Mouse (Mus musculus) right cerebral cortex, postnatal 4 days (tissue): Measurements from ENCODE around the gene Klk13.
"Not testable (repeated sequence)": the region's sequence is repeated elsewhere in the genome, so short reads cannot be mapped to it uniquely, and the experiment has no call there.

Source experiments
- DNase-seq: peaks from one replicate; pipeline ENCODE4 v3.0.0-alpha.2; 2022

The Klk13 gene

DNA sequence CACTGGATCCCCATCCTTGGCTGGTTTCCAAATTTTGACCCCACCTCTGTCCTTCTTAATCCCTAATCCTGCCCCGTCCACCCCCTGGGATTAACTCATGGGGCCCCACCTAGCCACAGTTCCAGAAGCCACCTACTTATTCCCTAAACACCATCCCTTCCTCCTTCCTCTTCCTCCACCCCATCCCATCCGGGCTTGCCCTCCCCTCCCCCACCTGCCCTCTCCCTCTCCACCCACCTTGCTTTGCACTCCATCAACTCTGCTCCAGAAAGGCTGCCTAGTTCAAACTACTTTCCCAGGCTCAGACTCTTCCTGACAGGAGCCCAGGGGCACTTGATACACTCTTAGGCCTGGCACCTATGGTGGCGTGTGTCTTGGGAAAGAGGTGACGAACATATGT is at the start of gene Klk13:
Gene Klk13 (plus strand): TSS at position 301 of the 400 bp plus-strand sequence.
- no peak for DNase-seq

GRCm38 (mm10) chr7:43662804-43663203 is 49.6 kb upstream of the Klk13 start:
- no peak for DNase-seq

DNA sequence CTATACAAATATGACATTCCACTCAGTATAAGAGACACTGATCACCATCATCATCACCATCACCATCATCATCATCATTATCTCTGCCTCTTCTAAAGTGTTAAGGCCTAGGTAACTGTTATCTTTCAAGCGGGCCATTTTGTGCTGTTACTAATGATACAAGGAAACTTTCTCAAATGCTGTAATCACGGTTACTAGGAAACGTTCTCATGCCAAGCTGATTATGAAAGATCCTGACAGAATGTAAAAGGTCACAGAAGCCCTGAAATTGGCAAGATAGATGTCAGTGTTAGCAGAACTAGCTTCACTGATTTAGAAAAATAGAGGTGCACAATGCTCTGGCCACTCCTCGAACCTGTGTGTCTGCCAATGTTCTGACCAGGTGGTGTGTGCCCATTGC is 45.1 kb upstream of the Klk13 start:
- not testable (repeated sequence) for DNase-seq

DNA sequence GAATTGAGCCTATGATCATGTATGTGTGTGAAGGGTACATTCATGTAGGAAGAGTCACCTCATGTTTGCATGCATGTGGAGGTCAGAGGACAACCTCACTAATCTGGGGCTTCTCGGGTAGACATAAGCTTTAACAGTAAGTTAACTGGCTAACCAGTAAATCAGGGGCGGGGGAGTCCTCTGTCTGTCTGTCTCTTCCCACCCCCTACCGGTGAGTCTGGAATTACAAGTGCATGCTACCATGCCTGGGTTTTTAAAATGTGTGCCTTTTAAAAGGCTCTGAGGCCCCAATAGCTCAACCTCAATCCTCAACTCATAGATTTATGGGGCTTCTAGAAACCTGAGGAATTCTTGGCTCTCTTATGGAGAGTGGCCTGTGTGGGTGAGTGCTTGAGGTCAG is 43.8 kb upstream of the Klk13 start:
- no peak for DNase-seq

DNA sequence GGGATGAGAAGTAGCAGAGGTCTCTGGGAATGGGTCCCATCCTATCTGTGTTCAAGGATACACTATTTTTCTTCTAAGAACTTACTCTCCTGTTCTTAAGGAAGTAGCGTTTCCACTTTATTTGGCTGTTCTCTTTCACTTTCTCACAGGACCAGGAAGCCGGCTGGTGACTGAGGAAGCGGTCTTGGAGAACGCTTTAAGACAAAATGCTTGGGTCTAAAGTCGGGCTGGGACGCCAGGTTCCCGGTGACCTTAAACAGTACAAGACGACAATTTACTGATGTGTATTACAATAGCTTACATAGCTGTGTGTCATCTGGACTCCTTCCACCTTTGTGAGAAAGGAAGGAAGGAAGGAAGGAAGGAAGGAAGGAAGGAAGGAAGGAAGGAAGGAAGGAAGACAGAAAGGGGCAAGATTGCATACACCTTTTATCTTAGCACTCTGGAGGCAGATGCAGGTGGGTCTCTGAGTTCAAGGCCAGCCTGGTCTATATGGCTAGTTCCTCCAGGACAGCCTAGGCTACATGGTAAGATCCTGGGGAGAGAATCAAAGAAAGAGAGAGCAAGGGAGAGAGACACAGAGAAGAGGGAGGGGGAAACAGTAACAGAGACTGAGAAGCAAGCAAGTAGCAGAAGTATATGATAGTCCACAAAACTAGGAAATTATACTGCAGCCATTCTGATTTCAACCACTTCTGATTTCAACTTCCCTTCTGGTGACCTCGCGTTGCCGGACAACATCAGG is 41.1 kb upstream of the Klk13 start:
- DNase-seq, result no peak

GRCm38 (mm10) chr7:43671809-43672580 is 40.4 kb upstream of the Klk13 start, which contains the start of gene Ctu1:
Ctu1 (plus strand) TSS chr7:43672016.
- peak; percentile 81 for DNase-seq

GRCm38 (mm10) chr7:43672581-43673260 is 39.6 kb upstream of the Klk13 start:
- DNase-seq, result no peak

DNA sequence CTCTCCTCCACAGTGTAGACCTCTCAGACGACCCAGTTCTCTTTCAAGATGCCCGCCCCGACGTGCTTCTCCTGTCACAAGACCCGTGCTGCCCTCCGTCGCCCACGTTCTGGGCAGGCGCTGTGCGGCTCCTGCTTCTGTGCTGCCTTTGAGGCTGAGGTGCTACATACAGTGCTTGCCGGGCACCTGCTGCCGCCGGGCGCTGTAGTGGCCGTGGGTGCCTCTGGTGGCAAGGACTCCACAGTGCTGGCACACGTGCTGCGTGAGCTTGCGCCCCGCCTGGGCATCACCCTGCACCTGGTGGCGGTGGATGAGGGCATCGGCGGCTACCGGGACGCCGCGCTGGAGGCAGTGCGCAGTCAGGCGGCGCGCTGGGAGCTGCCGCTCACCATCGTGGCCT is 37.3 kb upstream of the Klk13 start:
- DNase-seq, result no peak

DNA sequence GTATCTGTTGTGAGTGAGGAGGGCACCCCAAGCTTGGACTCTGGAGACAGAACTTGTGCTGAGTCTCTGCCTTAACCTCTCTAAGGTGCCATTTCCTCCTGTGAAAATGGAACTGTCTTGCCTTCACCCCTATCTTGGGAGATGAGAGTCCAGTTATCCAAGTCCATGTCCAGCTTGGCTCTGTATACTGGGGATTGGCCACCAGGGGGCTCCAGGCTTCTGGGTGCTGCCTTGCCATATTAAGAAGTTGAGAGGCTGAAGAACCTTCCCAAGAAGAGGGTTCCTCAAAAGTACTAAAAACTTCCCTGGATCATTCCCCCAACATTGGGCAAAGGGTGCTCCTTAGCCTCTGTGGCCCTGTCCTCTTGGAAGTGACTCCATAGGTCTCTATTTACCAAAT is 33.9 kb upstream of the Klk13 start:
- peak; percentile 48 for DNase-seq

DNA sequence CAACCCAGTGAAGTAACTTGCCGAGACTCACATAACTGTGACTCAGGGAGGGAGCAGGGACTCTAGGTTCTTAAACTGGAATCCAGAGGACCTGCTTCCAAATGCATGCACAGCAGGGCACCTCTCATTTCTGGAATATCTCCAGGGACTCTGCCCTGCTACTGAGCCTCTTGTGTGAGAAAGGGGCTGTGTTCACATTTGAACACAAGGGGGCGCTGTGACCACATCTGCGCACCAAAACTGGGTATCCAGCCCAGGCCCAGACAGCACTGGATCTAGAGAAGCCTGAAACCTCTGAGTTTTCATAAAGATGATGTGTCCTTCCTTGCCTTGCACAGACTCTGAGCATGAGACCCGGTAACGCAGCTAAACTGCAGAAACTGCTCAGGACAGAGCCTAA is 31.4 kb upstream of the Klk13 start:
- peak; percentile 73 for DNase-seq

DNA sequence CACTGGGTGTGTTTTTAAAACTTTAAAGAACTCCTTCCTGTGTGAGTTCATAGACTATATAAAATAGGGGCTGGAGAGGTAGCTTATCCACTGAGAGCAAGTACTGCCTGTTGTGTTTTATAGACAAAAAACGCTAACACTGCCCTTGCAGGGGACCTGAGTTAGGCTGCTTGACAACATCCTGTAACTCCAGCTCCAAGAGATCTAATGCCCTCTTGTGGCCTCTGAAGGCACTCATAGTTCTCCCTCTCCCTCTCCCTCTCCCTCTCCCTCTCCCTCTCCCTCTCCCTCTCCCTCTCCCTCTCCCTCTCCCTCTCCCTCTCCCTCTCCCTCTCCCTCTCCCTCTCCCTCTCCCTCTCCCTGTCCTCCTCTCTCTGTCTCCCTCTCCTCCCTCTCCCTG is 29.9 kb upstream of the Klk13 start:
- DNase-seq, result not testable (repeated sequence)

DNA sequence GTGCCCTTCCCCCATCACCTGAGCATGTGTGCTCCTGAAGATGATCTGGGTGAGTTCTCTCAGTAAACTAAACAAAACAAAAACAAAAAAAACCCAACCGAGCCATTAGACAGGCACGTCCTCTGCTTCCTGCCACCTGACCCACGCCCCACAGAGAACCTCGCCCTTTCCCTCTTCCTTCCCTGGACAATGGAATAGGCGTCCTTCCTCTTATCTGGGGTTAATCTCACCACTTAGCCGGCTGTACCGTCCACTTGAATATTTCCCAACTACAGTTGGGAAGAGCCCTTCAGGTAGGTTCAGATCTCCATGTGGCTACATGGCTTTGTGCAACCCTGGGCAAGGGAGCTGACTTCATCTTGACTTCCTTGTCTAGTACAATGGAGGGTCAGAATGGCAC is 27.3 kb upstream of the Klk13 start:
- no peak for DNase-seq

- DNase-seq, result no peak
These were observed 22.2 kb upstream of the Klk13 start, which contains the start of gene Klk14 for GRCm38 (mm10) chr7:43690118-43690517. Klk14 (plus strand) TSS chr7:43690418.

- no peak for DNase-seq
These were observed 2.3 kb upstream of the Klk13 start for GRCm38 (mm10) chr7:43710031-43710430.

GRCm38 (mm10) chr7:43712917-43713316 is 550 bp downstream of the Klk13 start:
- no peak for DNase-seq

GRCm38 (mm10) chr7:43713741-43714351 is 1.5 kb downstream of the Klk13 start:
- no peak for DNase-seq

DNA sequence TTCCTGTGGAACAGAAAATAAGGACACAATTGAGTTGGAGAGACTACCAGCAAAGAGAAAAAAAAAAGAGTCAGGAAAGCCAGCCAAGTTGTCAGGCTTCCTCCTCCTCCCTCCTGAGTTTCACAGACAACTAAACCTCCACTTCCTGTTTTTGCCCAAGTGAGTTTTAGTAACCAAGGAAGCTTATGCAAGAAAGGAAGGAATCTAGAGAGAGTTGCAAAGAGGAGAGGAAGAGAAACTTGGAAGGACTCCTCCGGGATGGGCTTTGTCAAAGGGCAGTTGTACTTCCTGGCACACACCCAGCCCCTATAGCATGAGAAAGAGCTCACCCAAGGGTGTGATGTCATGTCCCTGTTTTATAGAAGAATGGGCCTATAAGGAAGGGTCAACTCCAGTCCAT is 35.4 kb downstream of the Klk13 start:
- DNase-seq, result no peak

GRCm38 (mm10) chr7:43752806-43753205 is 40.4 kb downstream of the Klk13 start:
- DNase-seq, result no peak

DNA sequence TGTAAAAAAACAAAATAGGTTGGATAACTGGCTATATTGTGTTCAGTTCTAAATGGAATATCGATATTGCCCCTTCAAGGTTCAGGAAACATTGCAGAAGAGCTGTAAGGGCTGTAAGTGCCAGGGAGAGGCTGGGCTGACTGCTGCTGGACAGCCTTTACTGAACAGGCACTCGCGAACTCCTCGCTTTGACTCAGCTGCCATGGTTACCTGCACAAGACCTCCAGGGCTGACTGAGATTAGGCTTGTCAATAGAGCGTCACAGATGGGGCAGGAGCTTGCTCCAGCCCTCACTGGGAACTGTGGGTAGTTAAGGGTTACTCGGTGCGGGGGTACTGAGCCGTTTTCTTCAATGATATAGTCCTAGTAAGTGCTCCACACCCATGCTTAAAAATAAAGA is 54.1 kb downstream of the Klk13 start:
- no peak for DNase-seq

- no peak for DNase-seq
These were observed 56.2 kb downstream of the Klk13 start, which contains the start of gene Klk12 for GRCm38 (mm10) chr7:43768597-43768996. Klk12 (plus strand) TSS chr7:43768897.

DNA sequence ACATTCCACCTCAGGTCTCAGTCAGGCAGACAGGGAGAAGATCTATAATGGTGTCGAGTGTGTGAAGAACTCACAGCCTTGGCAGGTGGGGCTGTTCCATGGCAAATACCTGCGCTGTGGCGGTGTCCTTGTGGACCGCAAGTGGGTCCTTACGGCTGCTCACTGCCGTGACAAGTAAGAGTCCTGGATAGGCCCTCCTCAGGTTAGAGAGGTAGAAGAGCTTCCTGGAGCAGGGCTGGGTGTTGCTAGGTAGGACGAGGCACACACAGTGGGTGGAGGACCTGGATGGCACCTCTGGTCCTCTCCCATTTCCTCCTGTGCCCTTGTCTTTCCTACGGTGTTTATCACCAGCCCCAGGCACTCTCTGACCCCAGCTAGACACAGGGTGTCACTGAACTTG is 57.3 kb downstream of the Klk13 start:
- no peak for DNase-seq

- no peak for DNase-seq
These were observed 58.3 kb downstream of the Klk13 start for GRCm38 (mm10) chr7:43770701-43771100.

GRCm38 (mm10) chr7:43771916-43772315 is 59.5 kb downstream of the Klk13 start:
- DNase-seq, result no peak
